Mouse (Mus musculus) kidney, adult 2 months (tissue): ENCODE data around the gene Gm13278. TPM values are rescaled to one million over a fixed set of nuclear protein-coding genes. Genes with fewer than 3 reads are reported as not detected.
A peak's percentile ranks its signal among the peaks of the same experiment; 100 is the strongest.
"Not testable (repeated sequence)": the region's sequence is repeated elsewhere in the genome, so short reads cannot be mapped to it uniquely, and the experiment has no call there.

Experiments used
- DNase-seq: peaks from one replicate; pipeline ENCODE4 v3.0.0; 2021
- H3K27ac ChIP-seq: fragments of 200-500 bp; 2 replicates; pipeline ENCODE4 v1.5.1; 2012; ENCODE audit warnings: low read depth, low read length, control low read depth, inconsistent platforms; ENCODE audit not compliant: insufficient read depth
- H3K27me3 ChIP-seq: fragments of 200-500 bp; replicated peaks from 2 replicates; pipeline ENCODE4 v1.6.1; 2012; ENCODE audit warnings: mild to moderate bottlenecking, moderate library complexity, low read length, inconsistent platforms; ENCODE audit not compliant: control insufficient read depth, insufficient read depth
- H3K36me3 ChIP-seq: fragments of 200-500 bp; 2 replicates; pipeline ENCODE4 v1.6.1; 2012; ENCODE audit warnings: mild to moderate bottlenecking, moderate library complexity, low read length, inconsistent platforms; ENCODE audit not compliant: control insufficient read depth, insufficient read depth
- H3K4me1 ChIP-seq: fragments of 200-500 bp; 2 replicates; pipeline ENCODE4 v1.6.1; 2011; ENCODE audit warnings: low read length; ENCODE audit not compliant: control insufficient read depth, insufficient read depth
- H3K4me3 ChIP-seq: fragments of 200-500 bp; 2 replicates; pipeline ENCODE4 v1.5.1; 2011; ENCODE audit warnings: mild to moderate bottlenecking, low read depth, low read length, control low read depth; ENCODE audit not compliant: insufficient read depth
- CTCF ChIP-seq: fragments of 200-500 bp; conservative IDR thresholded peaks from 2 replicates; pipeline ENCODE4 v1.5.1; 2011; ENCODE audit warnings: low read depth, mild to moderate bottlenecking, control low read depth, low read length, moderate library complexity, mixed read lengths; ENCODE audit not compliant: insufficient read depth, insufficient read length
- POLR2A ChIP-seq: fragments of 200-500 bp; IDR thresholded peaks from one replicate; pipeline ENCODE4 v1.6.1; 2011; ENCODE audit warnings: low read depth, low read length, control low read depth
- WGBS: fragments of 180-500 bp; shearing (Covaris S2); methylation state at CpG from one replicate; pipeline ENCODE4 v1.1.7; 2018; 5-methylcytosine and 5-hydroxymethylcytosine counted together
- polyA plus RNA-seq: library from polyadenylated mRNA; depleted of rRNA; stranded (reverse); fragments of >200 nt; gene quantifications from 2 replicates; pipeline ENCODE4 v1.2.3, GENCODE M21; 2012; rRNA removed

The Gm13278 gene
- not detected in 2 replicates for polyA plus RNA-seq

GRCm38 (mm10) chr4:88791250-88791649, at the start of gene Gm13278:
Gm13278 (plus strand) TSS chr4:88791550.
- not testable (repeated sequence) for H3K27ac ChIP-seq, H3K4me1 ChIP-seq, DNase-seq, H3K27me3 ChIP-seq, H3K4me3 ChIP-seq, H3K36me3 ChIP-seq
- no CpG with 5 or more reads among the region's 28 CpGs for WGBS

GRCm38 (mm10) chr4:88742771-88743371, 48.5 kb upstream of the Gm13278 start:
- WGBS: 69% methylated on average over 7 of the region's 7 CpGs
- Histone ChIP-seq H3K27me3 (no peaks in the 10 kb centered on the region), H3K36me3 (no peaks in the 10 kb centered on the region), H3K4me3 (no peak overlapping the region), H3K27ac (no peak overlapping the region), H3K4me1 (no peaks in the 10 kb centered on the region)
- TF ChIP-seq POLR2A (no peak), CTCF (no peak)
- DNase-seq: no peak

GRCm38 (mm10) chr4:88744207-88744606, 47.1 kb upstream of the Gm13278 start:
- TF ChIP-seq POLR2A (no peak), CTCF (peak; percentile 42)
- H3K4me3 ChIP-seq: no peak overlapping the region
- H3K27ac ChIP-seq: no peak overlapping the region
- no peaks in the 10 kb centered on the region for H3K27me3 ChIP-seq
- H3K4me1 ChIP-seq: no peaks in the 10 kb centered on the region
- no peaks in the 10 kb centered on the region for H3K36me3 ChIP-seq
- DNase-seq: no peak
- WGBS: 61% methylated on average over 3 of the region's 3 CpGs

- 67% methylated on average over 6 of the region's 6 CpGs for whole genome bisulfite sequencing
- Histone ChIP-seq H3K4me1 (no peaks in the 10 kb centered on the region), H3K27ac (no peak overlapping the region), H3K4me3 (no peak overlapping the region), H3K27me3 (no peaks in the 10 kb centered on the region), H3K36me3 (no peaks in the 10 kb centered on the region)
- TF ChIP-seq POLR2A: no peak
- TF ChIP-seq CTCF: no peak
- no peak for DNase-seq
Measured at GRCm38 (mm10) chr4:88749926-88750325, 41.4 kb upstream of the Gm13278 start.

DNA sequence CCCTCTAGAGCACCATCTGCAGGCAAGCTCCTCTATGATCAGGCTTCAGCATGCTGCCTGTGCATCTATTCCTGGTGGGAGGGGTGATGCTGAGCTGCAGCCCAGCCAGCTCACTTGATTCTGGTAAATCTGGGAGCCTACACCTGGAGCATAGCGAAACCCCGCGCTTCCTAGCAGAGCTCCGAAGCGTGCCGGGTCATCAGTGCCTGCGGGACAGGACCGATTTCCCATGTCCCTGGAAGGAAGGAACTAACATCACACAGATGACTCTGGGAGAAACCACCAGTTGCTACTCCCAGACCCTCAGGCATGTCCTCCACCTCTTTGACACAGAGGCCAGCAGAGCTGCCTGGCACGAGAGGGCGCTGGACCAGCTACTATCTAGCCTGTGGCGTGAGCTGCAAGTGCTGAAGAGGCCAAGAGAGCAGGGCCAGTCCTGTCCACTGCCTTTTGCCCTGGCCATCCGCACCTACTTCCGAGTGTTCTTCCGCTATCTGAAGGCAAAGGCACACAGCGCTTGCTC, 36.5 kb upstream of the Gm13278 start, which contains the start of gene Gm13271:
TSS of gene Gm13271 (plus strand) at position 51 of the 523 bp plus-strand sequence.
- H3K4me3 ChIP-seq, H3K36me3 ChIP-seq, H3K27ac ChIP-seq, H3K27me3 ChIP-seq, H3K4me1 ChIP-seq: not testable (repeated sequence)
- 87% methylated on average over 15 of the region's 15 CpGs for WGBS
- DNase-seq: peak; percentile 55

DNA sequence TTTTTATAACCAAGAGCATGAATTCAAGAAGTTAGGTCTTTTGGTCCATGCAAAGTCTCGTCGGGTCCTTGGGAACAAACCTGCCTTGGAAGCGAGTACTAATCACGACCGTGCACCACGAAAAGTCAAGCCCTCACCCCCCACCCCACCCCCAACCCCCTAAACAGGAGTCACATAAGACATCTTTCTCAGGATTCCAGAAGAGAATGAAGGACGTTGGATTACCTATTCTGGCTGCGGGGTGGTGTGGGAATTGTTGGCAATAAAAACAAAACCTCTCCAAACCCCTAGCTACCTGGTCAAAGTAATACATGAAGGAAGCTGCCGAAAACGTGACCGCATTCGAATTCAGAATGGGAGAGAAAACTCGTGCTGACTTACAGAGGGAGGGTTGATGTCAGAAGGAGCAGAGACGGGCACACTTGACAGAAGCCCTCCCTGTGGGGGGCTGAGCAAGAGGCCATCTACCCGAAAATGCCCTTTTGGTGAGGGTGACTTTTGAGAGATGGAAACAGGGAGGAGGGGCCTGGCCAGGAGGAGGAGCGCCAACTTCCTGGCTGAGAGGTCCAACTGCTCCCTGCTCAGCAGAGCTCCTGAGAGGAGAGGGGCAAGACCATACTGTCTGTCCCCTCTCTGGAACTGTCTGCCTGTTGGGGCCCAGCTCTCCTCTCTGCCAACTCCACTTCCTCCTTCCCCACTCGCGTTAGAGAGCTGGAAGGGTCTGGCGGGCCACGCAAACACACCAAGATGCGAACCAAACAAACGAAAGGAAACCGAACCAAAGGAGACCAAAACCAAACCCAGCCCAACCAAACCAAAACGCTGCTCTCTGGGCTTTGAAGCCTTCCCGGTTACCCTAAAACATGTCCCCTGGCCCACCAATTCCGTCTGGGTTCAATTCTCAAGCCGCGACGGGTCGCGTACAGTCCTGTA, 34.5 kb upstream of the Gm13278 start:
- H3K36me3 ChIP-seq, DNase-seq, H3K27me3 ChIP-seq, H3K4me1 ChIP-seq: not testable (repeated sequence)
- WGBS: 8% methylated on average over 28 of the region's 31 CpGs
- Histone ChIP-seq H3K4me3 (peak overlapping the region; percentile 97), H3K27ac (peak overlapping the region; percentile 96)

DNA sequence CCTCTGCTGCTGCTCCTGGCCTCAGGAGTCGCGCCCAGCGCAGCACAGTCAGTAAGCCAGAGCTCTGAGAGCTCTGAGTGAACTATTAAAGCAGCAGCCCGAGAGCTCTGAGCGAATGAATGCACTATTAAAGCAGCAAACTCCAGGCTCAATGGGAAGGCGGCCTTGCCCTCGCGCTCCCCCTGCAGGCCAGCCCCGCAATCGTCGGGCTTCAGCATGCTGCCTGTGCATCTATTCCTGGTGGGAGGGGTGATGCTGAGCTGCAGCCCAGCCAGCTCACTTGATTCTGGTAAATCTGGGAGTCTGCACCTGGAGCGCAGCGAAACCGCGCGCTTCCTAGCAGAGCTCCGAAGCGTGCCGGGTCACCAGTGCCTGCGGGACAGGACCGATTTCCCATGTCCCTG, 33.7 kb upstream of the Gm13278 start:
- DNase-seq: peak; percentile 93
- peak; percentile 59 for TF ChIP-seq CTCF
- not testable (repeated sequence) for H3K27me3 ChIP-seq, H3K36me3 ChIP-seq, H3K4me1 ChIP-seq
- WGBS: under 1% methylated on average over 21 of the region's 21 CpGs
- Histone ChIP-seq H3K4me3 (peak overlapping the region; percentile 97), H3K27ac (peak overlapping the region; percentile 96)

DNA sequence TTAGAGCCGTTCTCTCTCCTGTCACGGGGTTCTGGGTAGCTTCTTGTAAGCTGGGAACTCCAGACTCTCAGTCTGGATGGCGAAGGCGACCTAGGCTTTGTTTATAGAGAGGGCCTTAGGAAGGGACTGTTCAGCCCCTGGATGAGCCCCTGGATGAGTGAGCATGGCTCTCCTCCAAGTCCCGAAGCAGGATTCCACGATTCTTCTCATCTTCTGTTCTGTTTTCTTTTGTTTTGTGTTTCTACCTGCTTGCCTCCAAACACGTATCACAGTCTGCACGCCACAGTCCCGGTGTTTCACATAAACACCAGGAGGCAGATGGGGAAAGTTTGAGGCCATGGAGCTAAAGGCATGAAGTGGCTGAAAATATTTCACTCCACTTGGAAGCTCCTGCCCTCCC, 32.6 kb upstream of the Gm13278 start:
- not testable (repeated sequence) for H3K36me3 ChIP-seq, H3K4me1 ChIP-seq, DNase-seq, H3K27me3 ChIP-seq, H3K27ac ChIP-seq, H3K4me3 ChIP-seq
- 92% methylated on average over 9 of the region's 9 CpGs for WGBS

- not testable (repeated sequence) for H3K36me3 ChIP-seq, H3K4me1 ChIP-seq, H3K27me3 ChIP-seq
- peak within 1 kb of the TSS; percentile 48; the same call in 1 of the 2 replicates for H3K4me3 ChIP-seq
- 15% methylated on average over 10 of the region's 14 CpGs for WGBS
- DNase-seq: peak; percentile 49
- H3K27ac ChIP-seq: peak within 1 kb of the TSS; percentile 81; the same call in 1 of the 2 replicates
Measured at GRCm38 (mm10) chr4:88759610-88760268, 31.6 kb upstream of the Gm13278 start, which contains the start of gene Gm13283. Gm13283 (plus strand) TSS chr4:88760119.
